Mouse (Mus musculus) limb, embryonic 11.5 days (tissue): ENCODE measurements around the gene Il21r. TPM values are rescaled to one million over a fixed set of nuclear protein-coding genes. Genes with fewer than 3 reads are reported as not detected.

ENCODE experiments used
- ATAC-seq: fragments of 200-750 bp; cut with Nextera tagmentation; 2 replicates; pipeline ENCODE4 v1.8.0; 2017; ENCODE audit warnings: low read depth; ENCODE audit not compliant: insufficient number of reproducible peaks, low FRiP score, low TSS enrichment
- DNase-seq: peaks from one replicate; pipeline ENCODE4 v3.0.0-alpha.2; 2015; ENCODE audit warnings: low spot score
- H3K27ac ChIP-seq: fragments of 300-500 bp; sonication (generic); replicated peaks from 2 replicates; pipeline ENCODE4 v1.5.1; 2014; ENCODE audit warnings: low read depth, mild to moderate bottlenecking, low read length
- H3K27me3 ChIP-seq: fragments of 300-500 bp; sonication (generic); 2 replicates; pipeline ENCODE4 v1.6.1; 2014; ENCODE audit warnings: mild to moderate bottlenecking, low read length, mixed read lengths; ENCODE audit not compliant: control insufficient read depth, insufficient read depth
- H3K36me3 ChIP-seq: fragments of 300-500 bp; sonication (generic); 2 replicates; pipeline ENCODE4 v1.6.1; 2014; ENCODE audit warnings: mild to moderate bottlenecking, low read length, moderate library complexity, mixed read lengths; ENCODE audit not compliant: control insufficient read depth, insufficient read depth
- H3K4me1 ChIP-seq: fragments of 300-500 bp; sonication (generic); 2 replicates; pipeline ENCODE4 v1.6.1; 2014; ENCODE audit warnings: low read length, mixed read lengths; ENCODE audit not compliant: control insufficient read depth, insufficient read depth
- H3K4me2 ChIP-seq: fragments of 300-500 bp; sonication (generic); 2 replicates; pipeline ENCODE4 v1.6.1; 2014; ENCODE audit warnings: low read depth, mild to moderate bottlenecking, moderate library complexity; ENCODE audit not compliant: severe bottlenecking
- H3K4me3 ChIP-seq: fragments of 300-500 bp; sonication (generic); 2 replicates; pipeline ENCODE4 v1.5.1; 2014; ENCODE audit warnings: low read depth, low read length
- H3K9ac ChIP-seq: fragments of 300-500 bp; sonication (generic); 2 replicates; pipeline ENCODE4 v1.6.1; 2014; ENCODE audit warnings: mild to moderate bottlenecking, low read length
- H3K9me3 ChIP-seq: fragments of 300-500 bp; sonication (generic); 2 replicates; pipeline ENCODE4 v1.6.1; 2016; ENCODE audit warnings: low read length; ENCODE audit not compliant: control insufficient read depth
- WGBS: fragments of 180-500 bp; shearing (Covaris S2); extraction: QIAGEN DNeasy Blood & Tissue Kit; methylation state at CpG from one replicate; pipeline ENCODE4 v1.1.7; 2014; 5-methylcytosine and 5-hydroxymethylcytosine counted together
- polyA plus RNA-seq: library from polyadenylated mRNA; unstranded; fragments of >200 nt; fragmentation: Nextera tagmentation; extraction: Ambion mirVana; gene quantifications from 2 replicates; pipeline ENCODE4 v1.2.1, GENCODE M21; 2014

The Il21r gene
- 0.11 and 0.20 TPM in 2 replicates for polyA plus RNA-seq

DNA sequence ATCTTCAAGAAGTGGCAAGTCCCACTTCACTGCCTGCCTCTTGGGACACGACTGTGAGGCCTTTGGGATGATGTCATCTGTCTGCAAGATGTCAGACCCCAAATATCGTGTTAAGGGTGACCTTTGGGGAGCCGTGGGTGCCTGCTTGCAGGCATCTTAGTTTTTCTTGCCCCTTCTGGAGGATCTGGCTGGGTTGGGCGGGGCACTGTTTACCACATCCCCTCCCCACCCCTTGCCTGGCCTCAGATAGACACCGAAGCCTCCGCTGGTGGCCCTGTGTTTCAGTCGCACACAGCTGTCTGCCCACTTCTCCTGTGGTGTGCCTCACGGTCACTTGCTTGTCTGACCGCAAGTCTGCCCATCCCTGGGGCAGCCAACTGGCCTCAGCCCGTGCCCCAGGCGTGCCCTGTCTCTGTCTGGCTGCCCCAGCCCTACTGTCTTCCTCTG, at the start of gene Il21r:
Gene Il21r, plus strand, starts transcription at position 245 of the 447 bp plus-strand sequence.
- H3K9me3 ChIP-seq = no peaks in the 10 kb centered on the region
- no peaks in the 10 kb centered on the region for H3K36me3 ChIP-seq
- H3K4me2 ChIP-seq = no peak within 1 kb of the TSS
- no peak within 1 kb of the TSS for H3K4me3 ChIP-seq
- DNase-seq = no peak
- no peak within 1 kb of the TSS for H3K9ac ChIP-seq
- no peak within 1 kb of the TSS for H3K27ac ChIP-seq
- no peaks in the 10 kb centered on the region for H3K27me3 ChIP-seq
- H3K4me1 ChIP-seq = no peaks in the 10 kb centered on the region
- WGBS = 77% methylated on average over 11 of the region's 11 CpGs
- ATAC-seq = no peak

DNA sequence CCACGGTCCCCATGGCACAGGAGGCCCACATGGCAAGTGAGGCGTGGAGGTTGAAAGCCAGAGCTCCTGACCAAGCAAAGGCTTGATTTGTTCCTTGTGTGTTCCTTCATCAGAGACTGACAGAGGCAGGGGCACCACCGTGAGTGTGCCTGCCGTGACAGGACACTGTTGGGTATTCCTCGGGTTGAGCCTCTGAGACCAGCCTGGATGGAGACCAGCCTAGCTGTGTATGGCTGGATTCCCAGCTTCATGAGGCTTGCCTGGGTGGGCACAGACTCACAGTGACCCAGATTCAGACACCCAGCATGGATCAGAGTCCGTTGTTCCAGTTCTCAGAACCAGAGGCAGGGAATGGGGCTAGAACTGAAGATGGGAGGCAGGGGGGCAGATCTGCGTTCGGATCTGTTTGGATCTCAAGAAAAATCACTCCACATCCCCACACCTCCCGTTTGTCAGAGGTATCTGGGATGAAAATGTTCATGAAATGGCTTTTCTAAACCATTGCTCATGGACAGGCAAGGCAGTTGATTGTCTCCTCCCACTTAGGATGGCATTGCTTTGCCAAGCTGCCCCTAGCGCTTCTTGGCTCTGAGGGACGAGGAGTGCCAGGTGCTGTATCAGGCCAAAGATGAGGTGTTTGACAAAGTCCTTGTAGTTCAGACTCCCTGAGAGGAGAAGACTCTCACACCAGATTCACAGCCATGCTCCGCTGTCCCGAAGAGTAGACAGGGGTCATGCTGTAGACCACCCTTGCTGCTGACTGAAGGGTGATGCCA, 49.4 kb upstream of the Il21r start:
- Histone ChIP-seq H3K9ac (no peak overlapping the region), H3K27ac (no peak overlapping the region), H3K9me3 (no peaks in the 10 kb centered on the region), H3K36me3 (no peaks in the 10 kb centered on the region), H3K27me3 (peaks cover 10% of the 10 kb centered on the region), H3K4me2 (no peak overlapping the region), H3K4me3 (no peak overlapping the region), H3K4me1 (peaks cover 4% of the 10 kb centered on the region; the same call in 1 of the 2 replicates)
- WGBS = 89% methylated on average over 13 of the region's 13 CpGs
- DNase-seq = no peak
- ATAC-seq = no peak

DNA sequence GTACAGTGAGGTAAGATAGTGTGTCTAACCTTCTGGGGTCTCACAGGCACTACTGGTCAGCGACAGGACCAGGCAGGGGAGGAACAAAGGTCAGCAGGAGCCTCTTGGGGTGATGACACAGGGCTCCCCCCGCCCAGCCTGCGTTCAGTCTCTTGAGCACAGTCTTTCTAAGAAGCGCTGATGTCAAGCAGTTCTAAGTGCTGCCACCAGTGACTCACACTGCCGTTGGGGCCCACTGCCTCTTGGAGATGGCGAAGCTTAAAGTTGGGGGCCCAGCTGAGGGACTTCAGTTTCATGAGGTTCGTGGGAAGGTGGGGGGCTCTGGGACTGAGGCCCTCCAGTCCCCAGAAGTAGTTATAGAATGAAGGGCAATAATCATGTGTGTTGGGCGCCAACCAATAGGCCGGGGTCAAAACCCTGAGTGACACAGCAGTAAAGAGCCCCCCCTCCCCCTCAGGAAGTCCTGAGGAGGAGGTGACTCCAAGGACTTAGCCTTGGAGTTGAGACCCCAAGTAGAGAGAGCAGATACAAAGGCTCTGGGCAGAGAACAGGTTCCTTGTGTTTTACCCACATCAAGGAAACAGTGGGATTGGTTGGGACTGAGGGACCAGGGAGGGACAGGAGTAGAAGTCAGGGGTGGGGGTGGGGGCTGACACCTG, 48.6 kb upstream of the Il21r start:
- H3K9ac ChIP-seq = no peak overlapping the region
- H3K4me1 ChIP-seq = peaks cover 4% of the 10 kb centered on the region; the same call in 1 of the 2 replicates
- WGBS = 88% methylated on average over 9 of the region's 9 CpGs
- H3K36me3 ChIP-seq = no peaks in the 10 kb centered on the region
- H3K4me3 ChIP-seq = no peak overlapping the region
- H3K27me3 ChIP-seq = peaks cover 10% of the 10 kb centered on the region
- H3K9me3 ChIP-seq = no peaks in the 10 kb centered on the region
- no peak overlapping the region for H3K27ac ChIP-seq
- no peak for ATAC-seq
- no peak for DNase-seq
- H3K4me2 ChIP-seq = no peak overlapping the region

DNA sequence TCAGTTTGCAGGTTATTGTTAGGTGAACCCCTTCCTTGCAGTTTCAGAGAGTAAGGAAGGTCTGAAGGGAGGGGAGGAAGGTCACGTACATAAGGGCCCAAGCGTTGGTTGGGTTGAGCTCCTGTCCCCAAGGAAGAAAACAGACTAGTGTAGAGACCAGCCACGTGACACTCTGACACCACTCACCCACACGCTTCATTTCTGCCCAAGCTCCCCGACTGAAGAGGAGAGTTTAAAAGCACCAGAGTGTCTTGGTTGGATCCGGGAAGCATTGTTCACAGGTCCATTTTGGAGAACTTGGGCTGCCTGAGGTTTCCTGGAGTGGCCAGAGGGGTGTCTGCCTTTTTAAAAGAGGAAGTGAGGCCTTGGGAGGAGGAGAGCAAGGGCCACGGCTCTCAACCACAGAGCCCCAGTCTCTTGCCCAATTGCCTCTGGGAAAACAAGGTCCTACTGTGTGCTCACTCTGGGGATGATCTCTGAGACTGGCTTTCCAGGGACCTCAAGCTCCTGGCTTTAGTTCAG, 47.8 kb upstream of the Il21r start:
- no peak overlapping the region for H3K4me3 ChIP-seq
- 84% methylated on average over 7 of the region's 7 CpGs for WGBS
- H3K27ac ChIP-seq = no peak overlapping the region
- H3K9ac ChIP-seq = no peak overlapping the region
- ATAC-seq (no peak), DNase-seq (no peak)
- H3K27me3 ChIP-seq = peaks cover 10% of the 10 kb centered on the region
- no peak overlapping the region for H3K4me2 ChIP-seq
- H3K36me3 ChIP-seq = no peaks in the 10 kb centered on the region
- H3K9me3 ChIP-seq = no peaks in the 10 kb centered on the region
- H3K4me1 ChIP-seq = peaks cover 4% of the 10 kb centered on the region; the same call in 1 of the 2 replicates

DNA sequence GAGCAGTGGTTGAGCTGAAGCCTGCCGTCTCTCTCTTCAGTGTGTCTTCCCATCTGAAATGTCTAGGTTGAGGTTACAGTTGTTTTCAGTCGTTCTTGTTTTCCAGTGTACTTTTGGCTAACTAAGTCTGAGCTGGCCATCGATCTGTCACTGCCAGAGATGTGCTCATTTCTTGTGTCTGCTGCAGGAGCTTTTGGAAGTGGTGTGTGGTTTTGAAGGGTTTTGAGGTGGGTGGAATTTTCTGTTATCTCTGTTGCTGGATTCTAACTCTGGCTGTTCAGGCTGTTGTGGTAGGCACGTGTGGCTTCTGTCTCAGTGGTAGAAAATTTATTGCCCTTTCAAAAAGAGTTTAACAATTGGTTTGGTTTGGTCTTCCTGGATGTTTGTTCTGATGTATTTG, 47.1 kb upstream of the Il21r start:
- peaks cover 10% of the 10 kb centered on the region for H3K27me3 ChIP-seq
- no peaks in the 10 kb centered on the region for H3K36me3 ChIP-seq
- no peak overlapping the region for H3K9ac ChIP-seq
- no peak for ATAC-seq
- no peak overlapping the region for H3K4me3 ChIP-seq
- DNase-seq = no peak
- no peak overlapping the region for H3K27ac ChIP-seq
- H3K4me1 ChIP-seq = peaks cover 4% of the 10 kb centered on the region; the same call in 1 of the 2 replicates
- WGBS = 69% methylated on average over 4 of the region's 4 CpGs
- no peaks in the 10 kb centered on the region for H3K9me3 ChIP-seq
- no peak overlapping the region for H3K4me2 ChIP-seq

DNA sequence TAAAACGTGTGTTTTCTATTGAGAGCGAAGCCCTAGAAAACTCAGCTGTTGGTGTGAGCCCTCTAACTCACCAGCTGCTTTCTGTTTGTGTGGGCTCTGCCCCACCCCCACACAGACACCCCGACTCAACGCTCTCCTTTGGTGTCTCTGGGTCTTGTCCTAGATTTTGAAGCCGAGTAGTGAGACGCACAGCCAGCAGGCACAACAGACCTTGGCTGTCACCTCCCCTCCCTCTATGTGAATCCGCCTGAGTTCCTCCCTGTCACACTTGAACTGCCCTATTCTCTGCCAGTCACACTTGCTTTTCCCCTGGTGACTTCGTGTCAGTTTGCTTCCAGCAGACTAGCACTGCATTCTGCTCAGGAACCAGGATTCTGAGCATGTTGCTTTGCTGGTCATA, 46.4 kb upstream of the Il21r start:
- ATAC-seq (no peak), DNase-seq (no peak)
- H3K4me1 ChIP-seq = no peaks in the 10 kb centered on the region
- H3K4me2 ChIP-seq = no peak overlapping the region
- H3K36me3 ChIP-seq = no peaks in the 10 kb centered on the region
- no peak overlapping the region for H3K4me3 ChIP-seq
- peaks cover 7% of the 10 kb centered on the region for H3K27me3 ChIP-seq
- H3K27ac ChIP-seq = no peak overlapping the region
- 62% methylated on average over 8 of the region's 8 CpGs for WGBS
- no peaks in the 10 kb centered on the region for H3K9me3 ChIP-seq
- H3K9ac ChIP-seq = no peak overlapping the region

DNA sequence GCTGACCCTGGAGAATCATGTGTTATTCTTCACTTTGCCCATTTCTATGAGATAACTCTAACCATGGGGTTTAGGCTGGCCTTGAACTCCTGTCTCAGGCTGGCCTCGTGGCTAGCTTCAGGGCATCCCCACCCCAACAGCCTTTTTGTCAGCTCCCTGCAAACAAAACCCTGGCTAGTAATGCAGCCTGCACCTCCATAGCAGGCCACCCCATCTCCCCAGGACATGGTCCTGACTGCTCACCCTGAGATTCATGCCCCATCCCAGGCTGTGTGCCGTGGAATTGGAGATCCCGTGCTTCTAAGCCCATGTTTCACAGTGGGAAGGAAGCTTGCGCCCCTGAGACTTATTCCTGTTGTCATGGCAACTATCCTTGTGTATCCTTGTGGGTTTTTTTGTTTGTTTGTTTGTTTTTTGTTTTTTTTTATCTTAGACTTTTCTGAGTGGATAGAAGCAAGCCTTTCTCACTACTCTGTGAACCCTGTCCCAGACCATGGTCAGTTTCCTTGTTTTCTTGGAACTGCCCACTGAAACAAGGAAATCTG, 44.8 kb upstream of the Il21r start:
- no peak for DNase-seq
- ATAC-seq = no peak
- H3K27ac ChIP-seq = no peak overlapping the region
- peaks cover under 1% of the 10 kb centered on the region for H3K27me3 ChIP-seq
- H3K36me3 ChIP-seq = no peaks in the 10 kb centered on the region
- no peak overlapping the region for H3K9ac ChIP-seq
- H3K4me1 ChIP-seq = no peaks in the 10 kb centered on the region
- H3K9me3 ChIP-seq = no peaks in the 10 kb centered on the region
- WGBS = 75% methylated on average over 4 of the region's 4 CpGs
- no peak overlapping the region for H3K4me2 ChIP-seq
- H3K4me3 ChIP-seq = no peak overlapping the region

DNA sequence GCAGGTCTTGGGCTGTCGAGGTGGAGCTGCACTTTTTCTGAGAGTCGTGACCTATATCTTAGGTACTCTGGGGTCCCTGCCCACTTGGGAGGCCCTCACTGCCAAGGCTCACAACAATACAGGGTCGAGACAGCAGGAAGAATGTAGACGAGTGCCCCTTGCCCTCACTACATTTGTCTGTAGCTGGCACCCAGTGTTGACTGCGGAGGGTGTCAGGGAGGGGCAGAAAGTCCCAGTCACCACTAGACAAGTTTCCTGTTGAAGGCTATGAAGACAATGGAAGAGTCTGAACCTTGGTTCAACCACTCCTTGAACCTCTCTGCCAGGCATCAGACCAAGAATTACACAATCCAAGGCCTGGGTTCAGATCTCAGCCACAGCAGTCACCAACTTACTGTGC, 44.2 kb upstream of the Il21r start:
- H3K27me3 ChIP-seq = no peaks in the 10 kb centered on the region
- H3K4me1 ChIP-seq = no peaks in the 10 kb centered on the region
- H3K4me3 ChIP-seq = no peak overlapping the region
- no peak overlapping the region for H3K27ac ChIP-seq
- H3K9me3 ChIP-seq = no peaks in the 10 kb centered on the region
- whole genome bisulfite sequencing = 63% methylated on average over 5 of the region's 5 CpGs
- no peaks in the 10 kb centered on the region for H3K36me3 ChIP-seq
- ATAC-seq = no peak
- DNase-seq = no peak
- H3K4me2 ChIP-seq = no peak overlapping the region
- no peak overlapping the region for H3K9ac ChIP-seq
